Mouse (Mus musculus) CD8-positive naive resting alpha-beta T cell, adult 2 months (primary cell): ENCODE results near the gene Crybb3.

Experiments used
- DNase-seq, 2 experiments: peaks; one replicate each; pipeline ENCODE4 v3.0.0; 2022; ENCODE audit warnings: low read depth in 2 of 2, low spot score in 2 of 2

The Crybb3 gene

DNA sequence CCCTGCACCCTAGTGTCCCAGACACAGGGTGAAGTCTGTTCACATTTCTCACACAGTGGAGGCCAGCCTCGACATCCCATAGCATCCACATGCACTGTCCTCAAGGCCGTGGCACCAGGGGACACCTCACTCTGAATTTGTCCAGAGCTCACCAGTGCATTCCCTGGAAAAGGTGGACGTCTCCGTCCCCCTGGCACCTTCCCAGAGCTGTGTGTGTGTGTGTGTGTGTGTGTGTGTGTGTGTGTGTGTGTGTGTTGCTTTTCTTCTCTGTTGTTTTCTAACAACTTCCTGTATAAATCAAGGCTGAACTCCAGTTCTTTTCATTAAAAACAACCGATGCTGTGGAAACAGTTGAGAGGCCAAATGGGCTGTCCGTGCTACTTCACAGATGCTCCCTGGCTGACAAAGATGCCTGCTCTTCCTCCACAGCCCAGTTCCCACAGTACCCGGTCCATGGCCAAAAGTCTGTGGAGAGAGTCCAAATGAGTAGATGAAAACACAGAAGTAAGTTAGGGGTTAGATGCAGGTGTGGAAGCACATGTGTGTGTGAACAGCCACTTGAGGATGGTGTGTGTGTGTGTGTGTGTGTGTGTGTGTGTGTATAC, 30.7 kb downstream of the Crybb3 start:
- DNase-seq: no peak

DNA sequence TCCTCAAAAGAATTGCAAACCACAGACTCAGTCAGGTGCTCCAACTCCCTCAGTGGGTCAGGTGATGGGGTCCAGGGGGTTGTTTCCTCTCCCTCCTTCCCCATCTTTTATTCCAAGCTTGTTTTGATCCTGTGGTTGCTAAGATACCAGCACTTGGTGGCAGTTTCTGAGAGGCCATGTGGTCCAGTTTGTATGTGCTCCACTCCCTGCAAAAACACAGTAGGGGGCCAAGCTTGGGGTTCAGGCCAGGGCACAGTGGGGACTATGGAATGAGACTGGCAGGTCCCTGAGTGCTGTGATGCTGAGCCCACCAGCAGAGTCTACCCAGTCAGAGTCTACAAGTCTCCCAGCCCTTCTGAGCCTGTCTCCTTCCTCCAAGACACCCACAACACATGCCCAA, 31.5 kb downstream of the Crybb3 start:
- DNase-seq: no peak

- DNase-seq: no peak
Measured at GRCm38 (mm10) chr5:113045511-113046273, 35.7 kb downstream of the Crybb3 start.

GRCm38 (mm10) chr5:113043531-113043930, 37.9 kb downstream of the Crybb3 start:
- DNase-seq: no peak

GRCm38 (mm10) chr5:113041567-113042071, 39.8 kb downstream of the Crybb3 start:
- no peak for DNase-seq

- DNase-seq: no peak
Measured at GRCm38 (mm10) chr5:113040776-113041175, 40.6 kb downstream of the Crybb3 start.

DNA sequence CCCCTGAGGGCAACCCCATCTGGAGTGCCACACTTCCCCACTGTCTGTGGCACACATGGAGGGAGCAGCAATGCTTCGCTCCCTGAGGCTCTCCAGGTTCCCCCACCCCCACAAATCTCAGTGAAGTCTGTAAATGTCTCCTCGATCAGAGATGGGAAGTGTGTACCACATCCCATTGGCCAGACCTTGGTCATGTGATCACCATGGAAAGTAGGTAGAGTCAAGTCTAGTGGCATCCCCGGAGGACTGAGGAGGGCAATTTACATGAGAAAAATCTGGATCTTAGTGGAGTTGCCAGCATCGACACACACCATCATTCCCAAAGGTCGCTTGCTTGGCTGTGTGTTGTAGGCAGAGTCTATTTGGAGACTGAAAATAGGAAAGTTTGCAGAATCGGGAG, 42.8 kb downstream of the Crybb3 start:
- DNase-seq: no peak

GRCm38 (mm10) chr5:113035094-113036047, 46.0 kb downstream of the Crybb3 start:
- peak; percentile 65 to 77 for DNase-seq

GRCm38 (mm10) chr5:113031201-113031754, 50.1 kb downstream of the Crybb3 start:
- DNase-seq: no peak

GRCm38 (mm10) chr5:113030082-113030481, 51.3 kb downstream of the Crybb3 start:
- no peak for DNase-seq

DNA sequence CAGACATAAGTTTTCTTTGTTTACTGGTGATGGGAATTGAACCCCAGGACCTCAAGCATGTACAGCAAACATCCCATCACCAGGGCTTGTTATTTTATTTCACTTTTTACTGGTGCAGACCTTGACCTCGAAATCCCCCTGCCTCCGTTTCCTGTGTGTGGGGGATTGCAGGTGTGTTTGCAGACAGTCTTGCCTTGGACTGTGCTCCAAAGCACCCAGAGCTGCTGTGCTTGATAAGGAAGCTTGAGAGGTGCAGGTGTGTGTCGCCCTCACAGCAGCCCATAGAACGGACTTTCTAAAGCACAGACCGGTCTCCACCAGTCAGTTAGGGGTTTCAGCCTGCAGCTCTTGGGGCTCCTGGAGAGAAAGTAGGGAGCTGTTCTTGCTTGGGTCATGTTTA, 54.7 kb downstream of the Crybb3 start:
- no peak for DNase-seq
